Mouse (Mus musculus): ENCODE measurements around the gene Sacm1l. TPM values are rescaled to one million over a fixed set of nuclear protein-coding genes. Genes with fewer than 3 reads are reported as not detected.

Gene Sacm1l
- polyA plus RNA-seq, 1 experiment from 2014 or later, result 36.7 TPM

- H3K4me2 ChIP-seq, result no peak overlapping the region
- H3K4me1 ChIP-seq, result no peaks in the 10 kb centered on the region
- peaks cover 20% of the 10 kb centered on the region; the same call in 1 of the 2 replicates for H3K36me3 ChIP-seq
- H3K9me3 ChIP-seq (replicated peaks), result no peaks in the 10 kb centered on the region
- no peak overlapping the region for H3K27ac ChIP-seq
- no peak overlapping the region for H3K4me3 ChIP-seq
- WGBS (ENCODE audit: insufficient replicate concordance), result 79% methylated on average over 2 of the region's 2 CpGs
- no peak for ATAC-seq
- no peak overlapping the region for H3K9ac ChIP-seq
- no peaks in the 10 kb centered on the region for H3K27me3 ChIP-seq (replicated peaks)
Measured at GRCm38 (mm10) chr9:123597376-123597775, 67.8 kb downstream of the Sacm1l start.

- no peak overlapping the region for H3K27ac ChIP-seq
- no peak overlapping the region for H3K4me2 ChIP-seq
- no peak for ATAC-seq
- no peaks in the 10 kb centered on the region for H3K9me3 ChIP-seq (replicated peaks)
- no peak overlapping the region for H3K9ac ChIP-seq
- WGBS (ENCODE audit: insufficient replicate concordance), result 38% methylated on average over 1 of the region's 1 CpGs
- no peaks in the 10 kb centered on the region for H3K36me3 ChIP-seq
- H3K4me1 ChIP-seq, result no peaks in the 10 kb centered on the region
- no peak overlapping the region for H3K4me3 ChIP-seq
- no peaks in the 10 kb centered on the region for H3K27me3 ChIP-seq (replicated peaks)
Measured at GRCm38 (mm10) chr9:123601529-123601928, 72.0 kb downstream of the Sacm1l start.

GRCm38 (mm10) chr9:123620311-123621098 lies 90.9 kb downstream of the Sacm1l start:
- H3K4me3 ChIP-seq, result no peak overlapping the region
- no peak overlapping the region for H3K4me2 ChIP-seq
- H3K9ac ChIP-seq, result no peak overlapping the region
- H3K27ac ChIP-seq, result no peak overlapping the region
- H3K36me3 ChIP-seq, result no peaks in the 10 kb centered on the region
- H3K4me1 ChIP-seq, result no peaks in the 10 kb centered on the region
- WGBS (ENCODE audit: insufficient replicate concordance), result 73% methylated on average over 5 of the region's 5 CpGs
- H3K9me3 ChIP-seq (replicated peaks), result no peaks in the 10 kb centered on the region
- ATAC-seq, result no peak
- H3K27me3 ChIP-seq (replicated peaks), result no peaks in the 10 kb centered on the region

DNA sequence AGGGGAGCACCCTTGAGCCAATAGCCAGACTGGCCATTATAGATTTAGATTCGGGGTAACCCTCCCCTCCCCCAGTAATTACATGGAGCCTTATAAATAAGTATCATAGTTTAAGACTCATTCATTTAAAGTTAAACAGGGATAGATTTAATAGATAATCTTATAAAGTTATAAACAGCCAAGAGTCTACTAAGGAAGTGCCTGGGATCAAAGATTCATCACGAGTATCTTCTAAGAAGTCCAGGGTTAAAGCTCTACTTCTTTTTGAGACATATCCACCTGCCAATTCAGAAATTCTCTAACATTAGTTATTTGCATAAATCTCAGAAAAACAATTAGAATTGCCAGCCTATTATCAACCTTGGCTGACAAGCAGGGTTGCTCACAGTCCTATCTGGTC lies 95.2 kb downstream of the Sacm1l start:
- Histone ChIP-seq H3K36me3 (no peaks in the 10 kb centered on the region), H3K4me1 (no peaks in the 10 kb centered on the region), H3K9ac (no peak overlapping the region), H3K9me3 (replicated peaks) (no peaks in the 10 kb centered on the region), H3K4me3 (no peak overlapping the region), H3K4me2 (no peak overlapping the region), H3K27me3 (replicated peaks) (no peaks in the 10 kb centered on the region), H3K27ac (no peak overlapping the region)
- ATAC-seq, result no peak
- WGBS (ENCODE audit: insufficient replicate concordance), result 71% methylated on average over 2 of the region's 2 CpGs

DNA sequence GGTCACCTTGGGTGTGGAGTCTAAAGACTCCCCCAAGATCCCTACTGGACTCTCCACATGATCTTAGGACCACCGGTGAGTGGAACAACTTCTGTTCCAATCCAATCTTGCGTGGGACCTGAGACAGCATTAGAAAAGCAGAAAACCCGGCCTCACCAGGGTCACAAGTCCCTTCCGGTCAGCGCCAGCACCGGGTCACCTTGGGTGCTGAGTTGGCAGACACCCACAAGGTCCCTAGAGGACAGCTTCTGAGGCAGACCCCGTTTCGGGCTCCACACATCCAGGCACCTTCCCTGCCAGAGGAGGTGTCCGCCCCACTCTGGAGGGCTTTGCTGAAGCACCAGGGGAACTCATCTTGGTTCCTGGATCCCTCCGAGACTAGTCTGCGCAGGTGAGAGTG lies 96.3 kb downstream of the Sacm1l start:
- Histone ChIP-seq H3K9me3 (replicated peaks) (no peaks in the 10 kb centered on the region), H3K4me1 (no peaks in the 10 kb centered on the region), H3K27ac (no peak overlapping the region), H3K9ac (no peak overlapping the region), H3K27me3 (replicated peaks) (no peaks in the 10 kb centered on the region), H3K36me3 (no peaks in the 10 kb centered on the region), H3K4me2 (no peak overlapping the region), H3K4me3 (no peak overlapping the region)
- 76% methylated on average over 11 of the region's 11 CpGs for WGBS (ENCODE audit: insufficient replicate concordance)
- no peak for ATAC-seq

- 61% methylated on average over 3 of the region's 3 CpGs for WGBS (ENCODE audit: insufficient replicate concordance)
Measured at GRCm38 (mm10) chr9:123631666-123632065, 102.1 kb downstream of the Sacm1l start.

DNA sequence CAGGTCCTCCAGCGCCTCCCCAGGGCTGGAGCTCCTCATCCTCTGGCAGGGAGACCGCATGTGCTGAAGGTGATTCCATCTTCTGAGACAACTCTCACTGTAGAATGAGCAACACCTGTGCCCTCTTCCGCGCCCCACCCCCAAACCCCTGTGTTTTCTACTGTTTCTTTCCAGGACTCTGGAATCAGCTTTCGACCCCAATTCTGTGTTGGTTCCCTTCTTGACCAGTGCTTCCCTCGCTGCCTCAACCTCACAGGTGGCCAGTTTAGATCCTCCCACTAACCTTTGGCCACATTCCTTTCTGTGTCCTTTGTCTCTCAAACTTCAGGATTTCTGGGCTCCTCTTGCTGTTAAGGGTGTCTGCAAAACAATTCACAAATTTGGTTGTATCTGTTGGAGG lies 102.7 kb downstream of the Sacm1l start, which contains the start of gene Slc6a20b:
Slc6a20b (minus strand) TSS at position 285 of the 400 bp plus-strand sequence.
- H3K9me3 ChIP-seq (replicated peaks), result no peaks in the 10 kb centered on the region
- no peak within 1 kb of the TSS for H3K4me2 ChIP-seq
- no peak for ATAC-seq
- no peak within 1 kb of the TSS for H3K9ac ChIP-seq
- no peak within 1 kb of the TSS for H3K27ac ChIP-seq
- H3K4me1 ChIP-seq, result no peaks in the 10 kb centered on the region
- no peak within 1 kb of the TSS for H3K4me3 ChIP-seq
- no peaks in the 10 kb centered on the region for H3K36me3 ChIP-seq
- 61% methylated on average over 6 of the region's 6 CpGs for WGBS (ENCODE audit: insufficient replicate concordance)
- no peaks in the 10 kb centered on the region for H3K27me3 ChIP-seq (replicated peaks)

More at GRCm38 (mm10) chr9:123631666-123632065, 102.1 kb downstream of the Sacm1l start:
- H3K4me1 ChIP-seq, result no peaks in the 10 kb centered on the region
- no peak for ATAC-seq
- no peak overlapping the region for H3K9ac ChIP-seq
- H3K27ac ChIP-seq, result no peak overlapping the region
- H3K4me3 ChIP-seq, result no peak overlapping the region
- no peaks in the 10 kb centered on the region for H3K36me3 ChIP-seq
- no peaks in the 10 kb centered on the region for H3K9me3 ChIP-seq (replicated peaks)
- no peak overlapping the region for H3K4me2 ChIP-seq
- no peaks in the 10 kb centered on the region for H3K27me3 ChIP-seq (replicated peaks)

DNA sequence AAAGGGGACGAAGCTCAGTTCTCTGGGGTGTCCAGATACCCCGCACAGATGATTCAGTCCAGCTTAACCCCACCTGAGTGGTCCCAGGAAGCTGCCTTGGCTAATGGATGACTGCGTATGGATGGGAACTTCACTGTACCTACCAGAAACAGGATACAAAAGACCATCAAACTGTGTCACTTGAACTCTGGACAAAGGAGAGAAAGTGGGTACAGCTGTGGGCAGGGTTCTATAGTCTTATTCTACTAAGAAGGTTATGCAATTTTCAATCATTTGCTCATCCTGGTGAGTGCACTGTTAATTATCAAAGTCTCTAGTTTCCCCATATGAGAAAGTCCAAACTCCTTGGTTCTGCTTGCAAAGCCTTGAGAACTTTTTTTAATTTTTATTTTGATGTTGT lies 103.4 kb downstream of the Sacm1l start:
- no peaks in the 10 kb centered on the region for H3K27me3 ChIP-seq (replicated peaks)
- H3K4me2 ChIP-seq, result no peak overlapping the region
- no peaks in the 10 kb centered on the region for H3K36me3 ChIP-seq
- H3K27ac ChIP-seq, result no peak overlapping the region
- H3K9ac ChIP-seq, result no peak overlapping the region
- no peak overlapping the region for H3K4me3 ChIP-seq
- no peaks in the 10 kb centered on the region for H3K4me1 ChIP-seq
- 57% methylated on average over 3 of the region's 3 CpGs for WGBS (ENCODE audit: insufficient replicate concordance)
- no peak for ATAC-seq
- no peaks in the 10 kb centered on the region for H3K9me3 ChIP-seq (replicated peaks)

GRCm38 (mm10) chr9:123636771-123637170 lies 107.2 kb downstream of the Sacm1l start:
- no peak for ATAC-seq
- no peak overlapping the region for H3K4me3 ChIP-seq
- H3K4me2 ChIP-seq, result no peak overlapping the region
- H3K27ac ChIP-seq, result no peak overlapping the region
- H3K9ac ChIP-seq, result no peak overlapping the region
- WGBS (ENCODE audit: insufficient replicate concordance), result 52% methylated on average over 5 of the region's 5 CpGs
- no peaks in the 10 kb centered on the region for H3K27me3 ChIP-seq (replicated peaks)
- H3K9me3 ChIP-seq (replicated peaks), result no peaks in the 10 kb centered on the region
- no peaks in the 10 kb centered on the region for H3K4me1 ChIP-seq
- H3K36me3 ChIP-seq, result no peaks in the 10 kb centered on the region

GRCm38 (mm10) chr9:123638231-123638630 lies 108.7 kb downstream of the Sacm1l start:
- Histone ChIP-seq H3K9ac (no peak overlapping the region), H3K4me2 (no peak overlapping the region), H3K4me1 (no peaks in the 10 kb centered on the region), H3K27ac (no peak overlapping the region), H3K4me3 (no peak overlapping the region), H3K36me3 (no peaks in the 10 kb centered on the region), H3K9me3 (replicated peaks) (no peaks in the 10 kb centered on the region), H3K27me3 (replicated peaks) (no peaks in the 10 kb centered on the region)
- no peak for ATAC-seq

- no peak overlapping the region for H3K27ac ChIP-seq
- H3K4me3 ChIP-seq, result no peak overlapping the region
- no peak overlapping the region for H3K4me2 ChIP-seq
- H3K4me1 ChIP-seq, result no peaks in the 10 kb centered on the region
- no peak overlapping the region for H3K9ac ChIP-seq
- H3K27me3 ChIP-seq (replicated peaks), result no peaks in the 10 kb centered on the region
- no peaks in the 10 kb centered on the region for H3K36me3 ChIP-seq
- 50% methylated on average over 1 of the region's 1 CpGs for WGBS (ENCODE audit: insufficient replicate concordance)
- no peak for ATAC-seq
- no peaks in the 10 kb centered on the region for H3K9me3 ChIP-seq (replicated peaks)
Measured at GRCm38 (mm10) chr9:123638668-123639089, 109.1 kb downstream of the Sacm1l start.

DNA sequence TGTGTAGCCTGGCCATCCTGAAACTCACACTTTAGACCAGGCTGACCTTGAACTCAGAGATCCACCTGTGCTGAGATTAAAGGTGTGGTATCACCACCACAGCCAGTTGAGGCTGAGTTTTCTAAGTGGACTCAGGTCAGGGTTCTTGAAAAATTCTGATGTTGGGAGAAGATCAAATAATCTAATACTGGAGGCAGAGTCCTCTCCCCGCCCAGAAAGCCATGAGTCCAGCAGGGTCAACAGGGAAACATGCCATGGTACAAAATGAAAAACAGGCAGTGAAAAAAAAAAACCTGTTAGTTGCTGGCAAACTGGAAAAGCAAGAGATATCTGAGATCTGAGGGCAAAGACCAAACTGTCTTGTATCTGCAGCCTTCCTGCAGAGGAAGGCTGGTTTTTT lies 110.5 kb downstream of the Sacm1l start:
- no peak for ATAC-seq
- H3K4me2 ChIP-seq, result no peak overlapping the region
- H3K36me3 ChIP-seq, result no peaks in the 10 kb centered on the region
- H3K9ac ChIP-seq, result no peak overlapping the region
- H3K27me3 ChIP-seq (replicated peaks), result no peaks in the 10 kb centered on the region
- no peaks in the 10 kb centered on the region for H3K4me1 ChIP-seq
- 47% methylated on average over 1 of the region's 1 CpGs for WGBS (ENCODE audit: insufficient replicate concordance)
- no peaks in the 10 kb centered on the region for H3K9me3 ChIP-seq (replicated peaks)
- H3K27ac ChIP-seq, result no peak overlapping the region
- no peak overlapping the region for H3K4me3 ChIP-seq

All from liver, embryonic 12.5 days (tissue).